Mouse (Mus musculus): ENCODE measurements around the gene Olfr834.

DNA sequence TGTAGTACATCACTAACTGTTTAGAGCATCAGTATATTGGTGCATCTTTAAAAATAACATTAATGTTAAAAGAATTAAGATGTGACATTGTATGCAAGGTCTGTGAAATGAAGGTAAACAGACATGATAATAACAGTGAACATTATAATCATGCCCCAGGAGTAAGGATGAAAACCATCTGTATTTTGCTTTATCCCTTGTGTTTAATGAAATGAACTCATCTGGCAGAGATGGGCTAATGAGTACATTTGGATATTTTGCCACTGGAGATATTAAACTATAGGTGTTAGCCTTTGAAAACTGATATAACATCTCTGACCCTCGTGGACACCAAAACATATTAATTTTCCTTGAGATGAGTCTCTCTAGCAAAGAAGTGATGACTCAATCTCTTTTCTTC, 44.6 kb downstream of the Olfr834 start, which contains the start of gene Olfr835:
- TF ChIP-seq TBP (IDR thresholded peaks at IDR 0.05; ENCODE audit: low read depth, low read length): no peak
- TF ChIP-seq CTCF (IDR thresholded peaks at IDR 0.05 in 2 of 3, conservative IDR thresholded peaks at IDR 0.05 in 1 of 3; ENCODE audit: control insufficient read depth in 1 of 3, insufficient read depth in 1 of 3, low read depth in 2 of 3, low read length in 3 of 3, poor library complexity in 1 of 3, severe bottlenecking in 1 of 3): no peak
- TF ChIP-seq POLR2A (IDR thresholded peaks at IDR 0.05; ENCODE audit: control insufficient read depth in 1 of 2, insufficient read depth in 1 of 2, low read depth in 1 of 2, low read length in 2 of 2, poor library complexity in 1 of 2): no peak
- no peak for TF ChIP-seq CHD2 (IDR thresholded peaks at IDR 0.05; ENCODE audit: low read length)
- no peak for TF ChIP-seq USF1 (IDR thresholded peaks at IDR 0.05; ENCODE audit: low read depth, low read length)
- TF ChIP-seq ZKSCAN1 (IDR thresholded peaks at IDR 0.05; ENCODE audit: low read depth, low read length): no peak
- no peak for TF ChIP-seq TCF12 (IDR thresholded peaks at IDR 0.05; ENCODE audit: low read depth, low read length)
- no peak for TF ChIP-seq SIN3A (IDR thresholded peaks at IDR 0.05; ENCODE audit: low read length)
- no peak for TF ChIP-seq CHD1 (IDR thresholded peaks at IDR 0.05; ENCODE audit: low read depth, low read length)
- no peak for TF ChIP-seq POLR2AphosphoS2 (IDR thresholded peaks at IDR 0.05; ENCODE audit: low read length)
- TF ChIP-seq POLR2AphosphoS5 (IDR thresholded peaks at IDR 0.05; ENCODE audit: borderline replicate concordance, low read depth, low read length): no peak
